Mouse (Mus musculus): ENCODE measurements around the gene Gm20773. TPM values are rescaled to one million over a fixed set of nuclear protein-coding genes. Genes with fewer than 3 reads are reported as not detected.

Gene Gm20773
- polyA plus RNA-seq (2014; fragmentation: Illumina TruSeq; extraction: RNeasy Lipid Tissue Mini Kit (QIAGEN cat#74804); ENCODE audit: low read depth, low replicate concordance) = not detected

DNA sequence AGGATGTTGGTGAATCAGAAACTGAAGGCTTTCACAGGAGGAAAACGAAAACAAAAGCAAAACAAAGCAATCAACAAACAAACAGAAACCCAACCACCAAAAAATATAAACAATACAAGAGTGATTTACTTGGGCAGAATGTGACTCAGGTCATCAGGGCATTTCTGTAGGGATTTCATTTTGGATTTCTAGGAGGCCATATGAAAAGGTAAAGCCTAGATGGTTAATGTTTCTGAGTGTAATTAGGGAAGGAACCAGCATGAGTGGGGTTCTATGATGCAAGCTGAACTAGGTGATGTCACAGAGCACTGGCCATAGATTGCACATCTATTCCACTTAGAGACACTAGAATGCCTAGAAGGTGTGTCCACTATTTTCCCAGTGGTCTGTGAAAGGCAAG is at the start of gene Gm20773:
Gene Gm20773 (plus strand): TSS at position 301 of the 400 bp plus-strand sequence.

DNA sequence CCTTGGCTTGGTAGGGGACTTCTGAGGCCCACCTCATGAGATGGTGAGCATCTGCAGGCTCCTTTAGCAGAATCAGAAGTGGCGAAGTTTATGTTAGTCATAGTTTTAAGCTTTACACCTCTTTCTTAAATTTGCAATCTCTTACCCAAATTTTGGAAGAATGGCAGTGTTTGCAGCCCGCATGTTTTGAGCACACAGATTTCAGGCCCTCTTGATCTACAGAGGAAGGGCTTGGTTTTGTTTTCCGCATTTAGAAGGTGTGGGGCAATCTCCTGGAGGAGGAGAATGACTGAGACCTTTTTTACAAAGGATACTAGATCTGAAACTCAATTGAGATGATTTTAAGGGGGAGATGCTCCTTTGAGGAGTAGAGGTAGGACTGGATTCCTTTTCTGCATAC is 28.3 kb upstream of the Gm20773 start, which contains the start of gene Gm21866:
Gene Gm21866 (minus strand): TSS at position 101 of the 400 bp plus-strand sequence.

Other genes with a start within 250 kb of the Gm20773 start
- not detected for gene Gm21440, start 241.6 kb upstream of the Gm20773 start, polyA plus RNA-seq (2014; fragmentation: Illumina TruSeq; extraction: RNeasy Lipid Tissue Mini Kit (QIAGEN cat#74804); ENCODE audit: low read depth, low replicate concordance)
- not detected for gene Gm21454, start 241.6 kb upstream of the Gm20773 start, polyA plus RNA-seq (2014; fragmentation: Illumina TruSeq; extraction: RNeasy Lipid Tissue Mini Kit (QIAGEN cat#74804); ENCODE audit: low read depth, low replicate concordance)
- not detected for gene Gm21725, start 145.0 kb upstream of the Gm20773 start, polyA plus RNA-seq (2014; fragmentation: Illumina TruSeq; extraction: RNeasy Lipid Tissue Mini Kit (QIAGEN cat#74804); ENCODE audit: low read depth, low replicate concordance)
- not detected for gene Gm21866, start 28.4 kb upstream of the Gm20773 start, polyA plus RNA-seq (2014; fragmentation: Illumina TruSeq; extraction: RNeasy Lipid Tissue Mini Kit (QIAGEN cat#74804); ENCODE audit: low read depth, low replicate concordance)

All from sigmoid colon, adult 10 weeks (tissue).